In genomic region chr16:56717224-56718200, GRCm38 (mm10) we compare ENCODE assay signal across 8 mouse cellular contexts. TPM values are rescaled to one million over a fixed set of nuclear protein-coding genes. Genes with fewer than 3 reads are reported as not detected.
A peak's percentile ranks its signal among the peaks of the same experiment; 100 is the strongest.
DNase-seq lines count a peak whose midpoint lies in the region; ATAC-seq lines count a peak whose summit lies in the region.

Gene Tfg (minus strand): TSS chr16:56717450.

- H3K27me3 ChIP-seq in heart, embryonic 13.5 days (replicated peaks): no peaks in the 10 kb centered on the region
- H3K27me3 ChIP-seq in liver, embryonic 12.5 days (replicated peaks): no peaks in the 10 kb centered on the region
- H3K27me3 ChIP-seq in stomach, embryonic 15.5 days (replicated peaks): no peaks in the 10 kb centered on the region

- peak within 1 kb of the TSS; percentile 81 for H3K4me2 ChIP-seq in heart, embryonic 13.5 days
- H3K4me2 ChIP-seq in liver, embryonic 12.5 days: peak within 1 kb of the TSS; percentile 78
- peak within 1 kb of the TSS; percentile 55 for H3K4me2 ChIP-seq in stomach, embryonic 15.5 days

- H3K36me3 ChIP-seq in heart, embryonic 13.5 days: peaks cover 12% of the 10 kb centered on the region
- peaks cover 7% of the 10 kb centered on the region for H3K36me3 ChIP-seq in liver, embryonic 12.5 days
- H3K36me3 ChIP-seq in stomach, embryonic 15.5 days: no peaks in the 10 kb centered on the region

- peak; percentile 99 for DNase-seq in CD4-positive, CD25-positive, alpha-beta regulatory T cell, adult 2 months (ENCODE audit: low read depth, low spot score)
- DNase-seq in fat pad, adult 2 months (ENCODE audit: extremely low read depth, low read depth, low spot score): peak; percentile 69
- DNase-seq in kidney, postnatal 10 days: peak; percentile 100
- peak; percentile 90 to 95 for DNase-seq in natural killer cell, adult 2 months (ENCODE audit: low spot score in 2 of 2)

- peak within 1 kb of the TSS; percentile 94 for H3K9ac ChIP-seq in heart, embryonic 13.5 days
- peak within 1 kb of the TSS; percentile 96 for H3K9ac ChIP-seq in liver, embryonic 12.5 days
- H3K9ac ChIP-seq in stomach, embryonic 15.5 days: peak within 1 kb of the TSS; percentile 85

- H3K9me3 ChIP-seq in heart, embryonic 13.5 days: no peaks in the 10 kb centered on the region
- no peaks in the 10 kb centered on the region for H3K9me3 ChIP-seq in liver, embryonic 12.5 days (replicated peaks)
- H3K9me3 ChIP-seq in stomach, embryonic 15.5 days: no peaks in the 10 kb centered on the region

- peaks cover 3% of the 10 kb centered on the region; the same call in 1 of the 2 replicates for H3K4me1 ChIP-seq in brown adipose tissue, adult 24 weeks (ENCODE audit: control insufficient read depth, insufficient read depth, insufficient read length, low read length)
- H3K4me1 ChIP-seq in heart, embryonic 13.5 days: peaks cover 28% of the 10 kb centered on the region
- peaks cover 52% of the 10 kb centered on the region for H3K4me1 ChIP-seq in liver, embryonic 12.5 days
- peaks cover 7% of the 10 kb centered on the region; the same call in 1 of the 2 replicates for H3K4me1 ChIP-seq in stomach, embryonic 15.5 days

- WGBS in heart, embryonic 13.5 days: under 1% methylated on average over 62 of the region's 62 CpGs
- WGBS in liver, embryonic 12.5 days (ENCODE audit: insufficient replicate concordance): under 1% methylated on average over 59 of the region's 62 CpGs
- WGBS in stomach, embryonic 15.5 days: under 1% methylated on average over 62 of the region's 62 CpGs

- H3K4me3 ChIP-seq in brown adipose tissue, adult 24 weeks (ENCODE audit: insufficient read depth, low read depth, low read length): peak within 1 kb of the TSS; percentile 88
- H3K4me3 ChIP-seq in heart, embryonic 13.5 days: peak within 1 kb of the TSS; percentile 79
- peak within 1 kb of the TSS; percentile 85 for H3K4me3 ChIP-seq in liver, embryonic 12.5 days
- peak within 1 kb of the TSS; percentile 77 for H3K4me3 ChIP-seq in stomach, embryonic 15.5 days (replicated peaks)

- peak within 1 kb of the TSS; percentile 82 for H3K27ac ChIP-seq in brown adipose tissue, adult 24 weeks (replicated peaks; ENCODE audit: low read depth, low read length)
- peak within 1 kb of the TSS; percentile 99 for H3K27ac ChIP-seq in heart, embryonic 13.5 days (replicated peaks)
- H3K27ac ChIP-seq in liver, embryonic 12.5 days: peak within 1 kb of the TSS; percentile 97
- H3K27ac ChIP-seq in stomach, embryonic 15.5 days: peak within 1 kb of the TSS; percentile 99

- peak; percentile 92 for ATAC-seq in heart, embryonic 13.5 days (ENCODE audit: extremely low read depth, insufficient number of reproducible peaks, low FRiP score, low TSS enrichment)
- ATAC-seq in liver, embryonic 12.5 days: peak; percentile 90
- peak; percentile 93 for ATAC-seq in stomach, embryonic 15.5 days (ENCODE audit: insufficient read depth, low FRiP score, low read depth)

RNA-seq across cellular contexts. Expression of gene Tfg, which starts in this region (rescaled TPM):
- 67.8 and 82.9 TPM in 2 replicates for polyA plus RNA-seq in brown adipose tissue, adult 24 weeks (2012; ENCODE audit: insufficient read depth, insufficient read length, missing spikeins)
- 129 and 138 TPM in 2 replicates for polyA plus RNA-seq in heart, embryonic 13.5 days (2015; fragmentation: Nextera tagmentation; extraction: Ambion mirVana)
- polyA plus RNA-seq in liver, embryonic 12.5 days (2016; fragmentation: Nextera tagmentation; extraction: Ambion mirVana): 94.7 and 95.9 TPM in 2 replicates
- polyA plus RNA-seq in stomach, embryonic 15.5 days (2015; fragmentation: Nextera tagmentation; extraction: Ambion mirVana): 148 and 174 TPM in 2 replicates

Comparison
In these comparisons a context has a peak if more than half of its experiments do, and no peak if none do; other contexts are left out.
1. Peak in every context shown above with its lines: DNase-seq, ATAC-seq, H3K4me3 ChIP-seq and H3K27ac ChIP-seq.